ENCODE assay signal across 14 mouse cellular contexts in the genomic region with DNA sequence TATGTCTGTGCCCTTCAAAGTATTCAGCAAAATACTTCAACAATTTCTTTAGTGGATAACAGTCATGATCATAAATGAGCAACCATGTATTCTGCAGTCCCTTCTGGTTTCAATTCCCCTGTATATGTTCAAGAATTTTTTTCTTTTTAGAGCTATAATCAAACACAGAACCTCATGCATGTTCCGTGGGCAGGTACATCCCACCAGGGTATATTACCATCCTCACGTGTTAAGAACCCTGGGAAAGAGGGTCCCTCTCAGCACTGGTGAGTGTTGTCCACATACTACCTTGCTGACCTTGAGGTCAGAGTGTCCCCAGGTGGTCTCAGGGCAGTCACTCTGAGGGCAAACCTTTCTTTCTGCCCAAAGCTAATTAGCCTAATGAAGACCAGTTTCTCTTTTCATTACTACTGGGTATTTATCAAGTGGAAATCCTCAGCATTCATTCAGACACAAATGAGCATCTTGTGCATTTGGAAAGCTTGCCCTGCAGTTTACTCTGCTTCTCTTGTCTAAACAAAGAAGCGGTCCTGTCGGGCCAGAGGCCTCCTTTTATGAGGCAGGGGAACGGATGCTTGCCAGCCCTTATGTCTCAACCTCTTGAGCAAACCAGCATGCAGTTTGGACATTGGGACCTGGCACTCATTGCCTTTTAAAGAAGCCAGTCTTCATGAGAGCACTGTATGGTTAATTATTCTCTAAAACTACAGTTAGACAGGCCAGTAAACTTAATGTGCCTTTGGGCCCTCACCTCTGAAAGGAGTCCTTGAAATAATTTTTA.
DNase-seq lines count a peak whose midpoint lies in the region; ATAC-seq and TF ChIP-seq lines count a peak whose summit lies in the region.
"Had no signal": no experiment of that assay in that cellular context is flagged by ENCODE, and none has a peak within 500 bp of the region (broad histone marks: within the 10 kb centered on the region; RNA-seq: fewer than 3 reads in every experiment).

No protein-coding gene starts in this region.

- no peak overlapping the region for H3K4me2 ChIP-seq in forebrain, embryonic 16.5 days (ENCODE audit: low read length)
- H3K4me2 ChIP-seq in lung, postnatal 0 days (replicated peaks; ENCODE audit: low read depth, low read length) = no peak overlapping the region
- H3K4me2 ChIP-seq in heart, embryonic 12.5 days = no peak overlapping the region
- H3K4me2 ChIP-seq: hindbrain, embryonic 15.5 days; neural tube, embryonic 13.5 days had no signal

- WGBS in forebrain, embryonic 16.5 days = 5% methylated on average over 5 of the region's 5 CpGs
- WGBS in forebrain, embryonic 10.5 days = 11% methylated on average over 5 of the region's 5 CpGs
- WGBS in lung, postnatal 0 days = 32% methylated on average over 5 of the region's 5 CpGs
- 71% methylated on average over 5 of the region's 5 CpGs for WGBS in heart, embryonic 12.5 days

- peak; percentile 61 for ATAC-seq in forebrain, embryonic 16.5 days
- peak; percentile 48 for ATAC-seq in lung, postnatal 0 days
- ATAC-seq in heart, embryonic 12.5 days (ENCODE audit: insufficient number of reproducible peaks, low FRiP score) = no peak

- no peak for DNase-seq in forebrain, embryonic 10.5 days (ENCODE audit: extremely low spot score, low spot score)
- DNase-seq in lung, postnatal 0 days (ENCODE audit: low spot score) = peak; percentile 21
- DNase-seq in lung, postnatal 10 days = no peak
- DNase-seq in embryo, embryonic 11 days = peak; percentile 17
- peak; percentile 74 for DNase-seq in kidney, postnatal 14 days
- DNase-seq in ovary, postnatal 14 days (ENCODE audit: low spot score) = no peak
- DNase-seq: heart, adult 18-20 months; spleen, adult 18-20 months; thymus, postnatal 4 days had no signal

- H3K36me3 ChIP-seq in forebrain, embryonic 16.5 days (ENCODE audit: control insufficient read depth, insufficient read depth) = no peaks in the 10 kb centered on the region
- no peaks in the 10 kb centered on the region for H3K36me3 ChIP-seq in forebrain, embryonic 10.5 days (replicated peaks)
- no peaks in the 10 kb centered on the region for H3K36me3 ChIP-seq in lung, postnatal 0 days (ENCODE audit: insufficient read depth, low read length)
- no peaks in the 10 kb centered on the region for H3K36me3 ChIP-seq in heart, embryonic 12.5 days
- H3K36me3 ChIP-seq: hindbrain, embryonic 15.5 days; neural tube, embryonic 13.5 days had no signal

- TF ChIP-seq CTCF in lung, postnatal 0 days (IDR thresholded peaks at IDR 0.05) = no peak

- no peak overlapping the region for H3K4me3 ChIP-seq in forebrain, embryonic 16.5 days (replicated peaks; ENCODE audit: low read length)
- H3K4me3 ChIP-seq in forebrain, embryonic 10.5 days = no peak overlapping the region
- H3K4me3 ChIP-seq in lung, postnatal 0 days (ENCODE audit: low read depth, low read length) = no peak overlapping the region
- no peak overlapping the region for H3K4me3 ChIP-seq in heart, embryonic 12.5 days
- H3K4me3 ChIP-seq: hindbrain, embryonic 15.5 days; megakaryocyte, embryonic 14.5 days; neural tube, embryonic 13.5 days had no signal

- H3K27ac ChIP-seq in forebrain, embryonic 16.5 days (ENCODE audit: low read length) = no peak overlapping the region
- no peak overlapping the region for H3K27ac ChIP-seq in forebrain, embryonic 10.5 days
- H3K27ac ChIP-seq in lung, postnatal 0 days (ENCODE audit: low read length) = no peak overlapping the region
- no peak overlapping the region for H3K27ac ChIP-seq in heart, embryonic 12.5 days (ENCODE audit: poor library complexity, severe bottlenecking)
- H3K27ac ChIP-seq: hindbrain, embryonic 15.5 days; neural tube, embryonic 13.5 days had no signal

- TF ChIP-seq EP300 in lung, postnatal 0 days (IDR thresholded peaks at IDR 0.05) = no peak

- H3K4me1 ChIP-seq in forebrain, embryonic 16.5 days (replicated peaks; ENCODE audit: control insufficient read depth, insufficient read depth, low read length) = peaks cover 9% of the 10 kb centered on the region
- peaks cover 37% of the 10 kb centered on the region for H3K4me1 ChIP-seq in forebrain, embryonic 10.5 days
- no peaks in the 10 kb centered on the region for H3K4me1 ChIP-seq in lung, postnatal 0 days (ENCODE audit: insufficient read depth, low read depth, low read length)
- H3K4me1 ChIP-seq in heart, embryonic 12.5 days (replicated peaks) = no peaks in the 10 kb centered on the region
- H3K4me1 ChIP-seq: hindbrain, embryonic 15.5 days; megakaryocyte, embryonic 14.5 days had no signal

- H3K27me3 ChIP-seq in forebrain, embryonic 16.5 days (replicated peaks; ENCODE audit: control insufficient read depth, insufficient read depth, low read length) = no peaks in the 10 kb centered on the region; the same call in 1 of the 2 replicates
- H3K27me3 ChIP-seq in forebrain, embryonic 10.5 days (ENCODE audit: poor library complexity, severe bottlenecking) = peaks cover 85% of the 10 kb centered on the region
- no peaks in the 10 kb centered on the region for H3K27me3 ChIP-seq in lung, postnatal 0 days (replicated peaks; ENCODE audit: insufficient read depth, low read length)
- H3K27me3 ChIP-seq in heart, embryonic 12.5 days (replicated peaks) = 0 out of 2 replicates have a peak, but pooled peaks cover 7% of the 10 kb centered on the region
- H3K27me3 ChIP-seq: hindbrain, embryonic 15.5 days; megakaryocyte, embryonic 14.5 days; neural tube, embryonic 13.5 days had no signal

- no peak overlapping the region for H3K9ac ChIP-seq in forebrain, embryonic 16.5 days (replicated peaks; ENCODE audit: low read depth, low read length)
- no peak overlapping the region for H3K9ac ChIP-seq in lung, postnatal 0 days (replicated peaks; ENCODE audit: low read depth)
- no peak overlapping the region for H3K9ac ChIP-seq in heart, embryonic 12.5 days
- H3K9ac ChIP-seq: hindbrain, embryonic 15.5 days; neural tube, embryonic 13.5 days had no signal

- no peaks in the 10 kb centered on the region for H3K9me3 ChIP-seq in forebrain, embryonic 16.5 days (ENCODE audit: control insufficient read depth, low read length)
- no peaks in the 10 kb centered on the region for H3K9me3 ChIP-seq in forebrain, embryonic 10.5 days
- no peaks in the 10 kb centered on the region for H3K9me3 ChIP-seq in lung, postnatal 0 days (ENCODE audit: low read length)
- H3K9me3 ChIP-seq in heart, embryonic 12.5 days (replicated peaks) = no peaks in the 10 kb centered on the region
- H3K9me3 ChIP-seq: hindbrain, embryonic 15.5 days; megakaryocyte, embryonic 14.5 days; neural tube, embryonic 13.5 days had no signal

Comparison
In these comparisons a context has a peak if more than half of its experiments do, and no peak if none do; other contexts are left out.
1. DNase-seq: peak in lung, postnatal 0 days (single experiment), embryo, embryonic 11 days (single experiment) and kidney, postnatal 14 days (single experiment); none in forebrain, embryonic 10.5 days (single experiment), lung, postnatal 10 days (single experiment) and ovary, postnatal 14 days (single experiment).